Mouse (Mus musculus) cerebellum, adult 9-10 months (tissue): ENCODE data around the gene Csnk1g2.
"Not testable (repeated sequence)": the region's sequence is repeated elsewhere in the genome, so short reads cannot be mapped to it uniquely, and the experiment has no call there.

Source experiments
- DNase-seq: peaks from one replicate; pipeline ENCODE4 v3.0.0; 2022

Csnk1g2 gene

GRCm38 (mm10) chr10:80602698-80603325 is 19.8 kb upstream of the Csnk1g2 start, which contains the start of the genes Scamp4 and Adat3:
Gene Scamp4 (plus strand): TSS chr10:80602872.
Gene Adat3 (plus strand): TSS chr10:80602880.
- DNase-seq, result peak; percentile 95

GRCm38 (mm10) chr10:80603364-80603763 is 19.3 kb upstream of the Csnk1g2 start:
- no peak for DNase-seq

- DNase-seq, result no peak
Measured at GRCm38 (mm10) chr10:80604001-80604509, 18.6 kb upstream of the Csnk1g2 start.

- no peak for DNase-seq
Measured at GRCm38 (mm10) chr10:80604988-80605387, 17.6 kb upstream of the Csnk1g2 start.

- DNase-seq, result not testable (repeated sequence)
Measured at GRCm38 (mm10) chr10:80605721-80606120, 16.9 kb upstream of the Csnk1g2 start, which contains the start of gene Gm49322. Gene Gm49322 (plus strand): TSS chr10:80606021.

- peak; percentile 58 for DNase-seq
Measured at GRCm38 (mm10) chr10:80606306-80606705, 16.3 kb upstream of the Csnk1g2 start.

- no peak for DNase-seq
Measured at GRCm38 (mm10) chr10:80606737-80607350, 15.8 kb upstream of the Csnk1g2 start.

- DNase-seq, result peak; percentile 43
Measured at GRCm38 (mm10) chr10:80608435-80608834, 14.2 kb upstream of the Csnk1g2 start.

GRCm38 (mm10) chr10:80609269-80609924 is 13.2 kb upstream of the Csnk1g2 start:
- DNase-seq, result peak; percentile 55

- peak; percentile 93 for DNase-seq
Measured at GRCm38 (mm10) chr10:80610116-80610785, 12.4 kb upstream of the Csnk1g2 start.

- DNase-seq, result peak; percentile 65
Measured at GRCm38 (mm10) chr10:80611024-80611423, 11.6 kb upstream of the Csnk1g2 start.

GRCm38 (mm10) chr10:80611905-80612304 is 10.7 kb upstream of the Csnk1g2 start:
- no peak for DNase-seq

- no peak for DNase-seq
Measured at GRCm38 (mm10) chr10:80613821-80614220, 8.8 kb upstream of the Csnk1g2 start.

GRCm38 (mm10) chr10:80614351-80614750 is 8.3 kb upstream of the Csnk1g2 start:
- DNase-seq, result no peak

GRCm38 (mm10) chr10:80618181-80618580 is 4.5 kb upstream of the Csnk1g2 start:
- no peak for DNase-seq

- DNase-seq, result no peak
Measured at GRCm38 (mm10) chr10:80619465-80620244, 3.0 kb upstream of the Csnk1g2 start.

- peak; percentile 68 for DNase-seq
Measured at GRCm38 (mm10) chr10:80620365-80620764, 2.3 kb upstream of the Csnk1g2 start.

GRCm38 (mm10) chr10:80620796-80621689 is 1.6 kb upstream of the Csnk1g2 start:
- peak; percentile 74 for DNase-seq

GRCm38 (mm10) chr10:80621690-80621939 is 1.0 kb upstream of the Csnk1g2 start:
- no peak for DNase-seq

- DNase-seq, result peak; percentile 100
Measured at GRCm38 (mm10) chr10:80621940-80622660, 538 bp upstream of the Csnk1g2 start.
